Mouse (Mus musculus) embryonic facial prominence, embryonic 10.5 days (tissue): ENCODE data around the gene Tbc1d22a. TPM values are rescaled to one million over a fixed set of nuclear protein-coding genes. Genes with fewer than 3 reads are reported as not detected.
A peak's percentile ranks its signal among the peaks of the same experiment; 100 is the strongest.
"Not testable (repeated sequence)": the region's sequence is repeated elsewhere in the genome, so short reads cannot be mapped to it uniquely, and the experiment has no call there.

Experiments used
- DNase-seq: peaks from one replicate; pipeline ENCODE4 v3.0.0-alpha.2; 2017; ENCODE audit warnings: low spot score
- H3K27ac ChIP-seq: fragments of 300-500 bp; sonication (generic); replicated peaks from 2 replicates; pipeline ENCODE4 v1.5.1; 2016; ENCODE audit warnings: mild to moderate bottlenecking
- H3K27me3 ChIP-seq: fragments of 300-500 bp; sonication (generic); replicated peaks from 2 replicates; pipeline ENCODE4 v1.6.1; 2016; ENCODE audit warnings: low read depth, mild to moderate bottlenecking; ENCODE audit not compliant: poor library complexity, severe bottlenecking
- H3K36me3 ChIP-seq: fragments of 300-500 bp; sonication (generic); replicated peaks from 2 replicates; pipeline ENCODE4 v1.6.1; 2016; ENCODE audit warnings: mild to moderate bottlenecking, moderate library complexity
- H3K4me1 ChIP-seq: fragments of 300-500 bp; sonication (generic); 2 replicates; pipeline ENCODE4 v1.6.1; 2016
- H3K4me3 ChIP-seq: fragments of 300-500 bp; sonication (generic); 2 replicates; pipeline ENCODE4 v1.5.1; 2016; ENCODE audit warnings: mild to moderate bottlenecking, moderate library complexity
- H3K9me3 ChIP-seq: fragments of 300-500 bp; sonication (generic); 2 replicates; pipeline ENCODE4 v1.6.1; 2016; ENCODE audit warnings: mild to moderate bottlenecking
- WGBS: fragments of 180-500 bp; shearing (Covaris S2); methylation state at CpG from one replicate; pipeline ENCODE4 v1.1.7; 2016; 5-methylcytosine and 5-hydroxymethylcytosine counted together
- polyA plus RNA-seq: library from polyadenylated mRNA; unstranded; fragments of >200 nt; fragmentation: Nextera tagmentation; extraction: Ambion mirVana; gene quantifications from 2 replicates; pipeline ENCODE4 v1.2.1, GENCODE M21; 2016

Gene Tbc1d22a
- polyA plus RNA-seq, 1 experiment from 2014 or later, result 11.2 TPM

GRCm38 (mm10) chr15:86173136-86173985 lies 40.9 kb upstream of the Tbc1d22a start:
- Histone ChIP-seq H3K4me3 (no peak overlapping the region), H3K27ac (peak overlapping the region; percentile 36; the same call in 1 of the 2 replicates), H3K4me1 (peaks cover 85% of the 10 kb centered on the region), H3K27me3 (no peaks in the 10 kb centered on the region), H3K36me3 (no peaks in the 10 kb centered on the region), H3K9me3 (no peaks in the 10 kb centered on the region)
- DNase-seq, result no peak
- WGBS, result 29% methylated on average over 16 of the region's 16 CpGs

DNA sequence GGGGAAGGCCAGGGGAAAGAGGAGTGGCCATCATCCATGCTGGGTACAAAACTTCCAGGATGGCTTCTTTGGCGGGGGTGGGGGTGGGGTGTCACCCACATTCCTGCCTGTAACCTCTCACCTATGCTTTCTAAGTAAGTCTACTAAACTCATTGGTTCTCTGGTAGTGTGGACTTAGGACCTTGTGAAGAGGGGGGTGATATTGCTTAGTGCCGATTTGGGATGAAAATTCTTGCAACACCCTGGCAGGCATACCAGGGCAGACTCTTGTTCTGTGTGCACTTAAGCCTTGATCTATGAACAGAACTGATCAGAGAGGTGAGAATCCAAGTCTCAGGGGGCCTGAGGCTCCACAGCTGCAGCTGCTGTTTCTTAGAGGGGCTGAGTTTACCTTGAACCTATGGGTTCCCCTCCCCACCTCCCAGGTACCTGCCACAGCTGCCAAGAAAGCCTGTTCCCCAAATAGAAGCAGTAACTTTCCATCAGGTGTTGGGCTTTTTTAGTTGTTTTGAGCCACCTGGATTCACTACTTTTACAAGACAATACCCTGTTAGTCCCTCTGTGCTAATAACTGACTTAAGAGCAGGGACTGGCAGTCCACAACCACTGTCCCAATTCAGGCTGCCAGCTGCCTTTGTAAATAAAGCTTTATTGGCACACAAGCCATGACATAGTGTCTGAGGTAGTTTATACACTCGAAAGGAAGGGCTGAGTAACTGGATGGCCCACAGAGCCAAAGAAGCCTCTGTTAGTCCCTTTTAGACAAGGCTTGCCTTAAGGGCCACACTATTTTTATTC lies 38.8 kb upstream of the Tbc1d22a start:
- Histone ChIP-seq H3K9me3 (no peaks in the 10 kb centered on the region), H3K36me3 (no peaks in the 10 kb centered on the region), H3K27me3 (no peaks in the 10 kb centered on the region), H3K4me1 (peaks cover 64% of the 10 kb centered on the region), H3K27ac (no peak overlapping the region), H3K4me3 (no peak overlapping the region)
- DNase-seq, result no peak
- WGBS, result 80% methylated on average over 3 of the region's 3 CpGs

DNA sequence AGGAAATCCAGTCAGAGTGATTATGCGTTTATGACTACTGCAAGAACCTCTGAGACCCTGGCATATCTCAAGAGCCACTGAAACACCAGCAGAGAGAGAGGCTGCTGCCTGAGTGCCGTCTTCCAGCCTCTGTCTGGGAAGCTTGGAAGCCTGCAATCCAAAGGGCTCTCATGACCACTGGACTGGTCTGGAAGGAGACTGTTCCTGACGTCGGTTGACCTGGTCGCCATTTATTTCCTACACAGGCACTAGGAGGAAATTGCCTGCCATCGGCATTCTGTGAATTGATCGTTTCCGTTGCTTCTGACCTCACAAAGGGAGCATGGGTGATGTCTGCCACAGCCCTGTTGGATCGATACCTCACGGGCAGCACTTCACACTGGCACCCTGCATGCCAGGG lies 38.1 kb upstream of the Tbc1d22a start:
- no peak for DNase-seq
- Histone ChIP-seq H3K4me3 (no peak overlapping the region), H3K9me3 (no peaks in the 10 kb centered on the region), H3K36me3 (no peaks in the 10 kb centered on the region), H3K27ac (no peak overlapping the region), H3K4me1 (peaks cover 57% of the 10 kb centered on the region), H3K27me3 (no peaks in the 10 kb centered on the region)
- WGBS, result 85% methylated on average over 10 of the region's 10 CpGs

GRCm38 (mm10) chr15:86176771-86177702 lies 37.2 kb upstream of the Tbc1d22a start:
- H3K27me3 ChIP-seq, result no peaks in the 10 kb centered on the region; the same call in 1 of the 2 replicates
- 74% methylated on average over 22 of the region's 22 CpGs for WGBS
- no peaks in the 10 kb centered on the region for H3K36me3 ChIP-seq

GRCm38 (mm10) chr15:86177703-86178251 lies 36.5 kb upstream of the Tbc1d22a start:
- peaks cover 52% of the 10 kb centered on the region for H3K4me1 ChIP-seq
- DNase-seq, H3K9me3 ChIP-seq, H3K27me3 ChIP-seq, H3K4me3 ChIP-seq, H3K36me3 ChIP-seq, H3K27ac ChIP-seq: not testable (repeated sequence)
- 81% methylated on average over 2 of the region's 2 CpGs for WGBS

More at GRCm38 (mm10) chr15:86176771-86177702, 37.2 kb upstream of the Tbc1d22a start:
- Histone ChIP-seq H3K4me1 (peaks cover 52% of the 10 kb centered on the region), H3K27ac (no peak overlapping the region), H3K4me3 (no peak overlapping the region), H3K9me3 (no peaks in the 10 kb centered on the region)
- DNase-seq, result no peak

DNA sequence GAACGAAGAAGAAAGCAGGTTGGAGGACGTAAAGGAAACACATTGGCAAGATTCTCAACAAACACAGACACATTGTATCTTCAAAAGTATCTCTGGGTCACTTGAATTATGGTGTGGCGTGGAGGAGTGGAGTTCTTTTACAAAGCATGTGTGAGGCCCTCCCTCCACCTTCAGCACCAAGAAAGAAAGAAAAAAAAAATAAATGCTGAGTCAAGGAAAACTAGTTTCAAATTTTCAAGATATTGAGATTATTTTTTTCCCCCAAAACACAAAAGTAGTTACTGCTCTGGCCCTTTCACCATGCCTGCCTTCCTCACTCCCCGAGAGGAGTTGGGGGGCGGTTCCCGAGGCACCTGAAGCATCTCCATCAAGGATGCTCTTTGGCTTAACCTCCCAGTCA lies 35.7 kb upstream of the Tbc1d22a start:
- Histone ChIP-seq H3K9me3 (no peaks in the 10 kb centered on the region), H3K36me3 (no peaks in the 10 kb centered on the region), H3K27me3 (peaks cover 3% of the 10 kb centered on the region; the same call in 1 of the 2 replicates), H3K4me1 (peaks cover 46% of the 10 kb centered on the region), H3K4me3 (no peak overlapping the region), H3K27ac (no peak overlapping the region)
- WGBS, result 91% methylated on average over 6 of the region's 6 CpGs
- no peak for DNase-seq

GRCm38 (mm10) chr15:86180427-86180826 lies 33.8 kb upstream of the Tbc1d22a start:
- Histone ChIP-seq H3K36me3 (no peaks in the 10 kb centered on the region), H3K9me3 (no peaks in the 10 kb centered on the region), H3K4me1 (peaks cover 43% of the 10 kb centered on the region), H3K27me3 (peaks cover 10% of the 10 kb centered on the region), H3K27ac (no peak overlapping the region), H3K4me3 (no peak overlapping the region)
- 81% methylated on average over 4 of the region's 4 CpGs for WGBS
- no peak for DNase-seq

DNA sequence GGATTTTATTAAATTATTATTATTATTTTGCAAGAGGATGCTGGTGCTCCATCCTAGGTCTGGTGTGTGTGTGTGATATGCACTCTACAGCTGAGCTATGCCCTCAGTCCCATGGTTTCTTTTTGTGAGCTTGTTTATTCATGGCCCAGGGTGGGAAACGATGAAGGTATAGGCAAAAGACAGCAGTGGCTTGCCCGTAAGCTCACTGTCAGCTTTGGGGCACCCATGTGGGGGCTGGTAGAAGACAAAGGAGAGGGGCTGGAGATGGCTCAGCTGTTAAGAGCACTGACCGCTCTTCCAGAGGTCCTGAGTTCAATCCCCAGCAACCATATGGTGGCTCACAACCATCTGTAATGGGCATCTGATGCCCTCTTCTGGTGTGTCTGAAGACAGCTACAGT lies 32.9 kb upstream of the Tbc1d22a start:
- H3K27me3 ChIP-seq, result peaks cover 13% of the 10 kb centered on the region
- not testable (repeated sequence) for H3K36me3 ChIP-seq, H3K4me3 ChIP-seq, H3K27ac ChIP-seq, H3K9me3 ChIP-seq, DNase-seq
- H3K4me1 ChIP-seq, result peaks cover 48% of the 10 kb centered on the region
- WGBS, result 90% methylated on average over 3 of the region's 3 CpGs

- Histone ChIP-seq H3K4me3 (peak overlapping the region; percentile 18; the same call in 1 of the 2 replicates), H3K9me3 (no peaks in the 10 kb centered on the region), H3K27ac (peak overlapping the region; percentile 3; the same call in 1 of the 2 replicates), H3K36me3 (no peaks in the 10 kb centered on the region), H3K27me3 (peaks cover 20% of the 10 kb centered on the region), H3K4me1 (peaks cover 47% of the 10 kb centered on the region)
- WGBS, result 54% methylated on average over 11 of the region's 11 CpGs
- no peak for DNase-seq
Measured at GRCm38 (mm10) chr15:86181941-86182439, 32.3 kb upstream of the Tbc1d22a start.

DNA sequence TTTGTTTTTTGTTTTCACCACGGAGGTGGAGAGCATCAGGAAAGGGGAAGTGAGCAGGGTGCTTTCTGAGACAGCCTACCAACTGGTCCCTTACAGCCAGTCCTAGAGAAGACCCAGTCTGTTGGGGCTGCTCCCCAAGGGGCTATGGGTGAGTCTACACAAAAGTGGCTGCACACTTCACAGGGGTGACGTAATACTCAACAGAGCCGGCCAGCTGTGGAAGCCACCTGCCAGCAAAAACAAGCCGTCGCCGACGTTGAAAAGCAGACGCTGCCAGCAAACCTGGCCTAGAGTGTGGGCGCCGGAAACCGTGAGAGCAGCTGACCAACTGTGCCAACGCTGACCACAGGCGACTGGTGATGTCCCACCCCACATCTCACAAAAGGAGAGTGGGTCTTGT lies 31.6 kb upstream of the Tbc1d22a start:
- Histone ChIP-seq H3K36me3 (no peaks in the 10 kb centered on the region), H3K27me3 (peaks cover 20% of the 10 kb centered on the region), H3K4me3 (no peak overlapping the region), H3K9me3 (no peaks in the 10 kb centered on the region), H3K27ac (peak overlapping the region; percentile 3; the same call in 1 of the 2 replicates), H3K4me1 (peaks cover 43% of the 10 kb centered on the region)
- WGBS, result 69% methylated on average over 13 of the region's 13 CpGs
- DNase-seq, result no peak

GRCm38 (mm10) chr15:86183484-86183883 lies 30.8 kb upstream of the Tbc1d22a start:
- Histone ChIP-seq H3K4me1 (peaks cover 49% of the 10 kb centered on the region), H3K9me3 (no peaks in the 10 kb centered on the region), H3K27me3 (peaks cover 20% of the 10 kb centered on the region), H3K4me3 (no peak overlapping the region), H3K27ac (no peak overlapping the region), H3K36me3 (no peaks in the 10 kb centered on the region)
- 91% methylated on average over 8 of the region's 8 CpGs for WGBS
- DNase-seq, result no peak
